Mouse (Mus musculus): Measurements from ENCODE around the gene Olfr67. TPM values are rescaled to one million over a fixed set of nuclear protein-coding genes. Genes with fewer than 3 reads are reported as not detected.
"Not testable (repeated sequence)": the region's sequence is repeated elsewhere in the genome, so short reads cannot be mapped to it uniquely, and the experiment has no call there.

Gene Olfr67
- not detected in 2 replicates for polyA plus RNA-seq (2015; fragmentation: Nextera tagmentation; extraction: Ambion mirVana)

DNA sequence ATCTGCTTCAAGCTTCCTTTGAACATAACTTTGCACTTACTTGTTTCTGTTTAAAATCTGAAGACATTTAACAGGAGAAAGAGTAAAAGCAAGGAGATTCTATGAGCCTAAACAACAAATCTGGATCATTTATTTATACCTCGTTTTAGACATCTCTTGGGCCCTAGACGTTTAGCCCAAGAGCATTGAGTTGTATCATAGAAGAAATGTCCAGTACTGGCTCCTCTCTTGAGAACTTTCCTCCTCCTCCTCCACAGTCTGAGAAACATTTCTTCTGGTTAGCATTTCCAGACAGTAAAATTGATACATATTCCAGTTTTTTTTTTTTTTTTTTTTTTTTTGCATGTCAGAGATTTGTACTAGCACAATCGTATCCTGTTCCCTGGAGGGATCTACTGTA lies at the start of gene Olfr67:
Gene Olfr67, minus strand, starts transcription at position 101 of the 400 bp plus-strand sequence.
- H3K27me3 ChIP-seq (ENCODE audit: control insufficient read depth, insufficient read depth, low read depth, low read length): no peaks in the 10 kb centered on the region
- no peak within 1 kb of the TSS for H3K4me2 ChIP-seq (ENCODE audit: low read length)
- no peaks in the 10 kb centered on the region for H3K9me3 ChIP-seq (replicated peaks; ENCODE audit: control insufficient read depth, low read length, poor library complexity, severe bottlenecking)
- no peak within 1 kb of the TSS for H3K27ac ChIP-seq (ENCODE audit: low read length)
- no peaks in the 10 kb centered on the region for H3K4me1 ChIP-seq (ENCODE audit: control insufficient read depth, insufficient read depth, low read length)
- no peaks in the 10 kb centered on the region for H3K36me3 ChIP-seq (ENCODE audit: control insufficient read depth, insufficient read depth, low read length)
- 86% methylated on average over 3 of the region's 3 CpGs for WGBS
- no peak for ATAC-seq
- no peak within 1 kb of the TSS for H3K9ac ChIP-seq (ENCODE audit: low read depth, low read length)
- H3K4me3 ChIP-seq (ENCODE audit: low read depth, low read length): no peak within 1 kb of the TSS

DNA sequence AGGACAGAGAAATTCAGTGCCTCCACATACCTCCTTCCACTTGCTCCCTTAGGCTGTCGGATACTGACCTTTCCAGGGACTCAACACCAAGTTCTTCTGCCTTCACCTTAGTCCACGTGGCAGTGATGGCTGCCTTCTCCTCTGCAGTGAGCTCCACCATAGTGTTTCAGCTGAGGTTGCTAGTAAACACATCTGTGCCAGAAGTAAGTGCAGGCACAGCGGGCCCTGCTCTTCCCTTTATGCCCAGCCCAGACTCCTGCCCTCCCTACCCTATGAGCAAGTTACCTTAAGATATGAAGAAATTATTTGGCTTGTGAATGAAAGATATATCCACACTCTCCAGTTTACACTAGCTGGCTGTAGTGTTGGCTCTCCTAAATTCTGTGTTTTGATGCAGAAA lies 48.6 kb upstream of the Olfr67 start, which contains the start of gene Hbb-bh2:
Gene Hbb-bh2, minus strand, starts transcription at position 253 of the 400 bp plus-strand sequence.
- Histone ChIP-seq H3K9me3 (replicated peaks; ENCODE audit: control insufficient read depth, low read length, poor library complexity, severe bottlenecking) (no peaks in the 10 kb centered on the region), H3K36me3 (ENCODE audit: control insufficient read depth, insufficient read depth, low read length) (no peaks in the 10 kb centered on the region), H3K27ac (ENCODE audit: low read length) (no peak within 1 kb of the TSS), H3K4me3 (ENCODE audit: low read depth, low read length) (no peak within 1 kb of the TSS), H3K9ac (ENCODE audit: low read depth, low read length) (no peak within 1 kb of the TSS), H3K27me3 (ENCODE audit: control insufficient read depth, insufficient read depth, low read depth, low read length) (no peaks in the 10 kb centered on the region), H3K4me2 (ENCODE audit: low read length) (no peak within 1 kb of the TSS), H3K4me1 (ENCODE audit: control insufficient read depth, insufficient read depth, low read length) (no peaks in the 10 kb centered on the region)
- no peak for ATAC-seq
- WGBS: 67% methylated on average over 3 of the region's 3 CpGs

DNA sequence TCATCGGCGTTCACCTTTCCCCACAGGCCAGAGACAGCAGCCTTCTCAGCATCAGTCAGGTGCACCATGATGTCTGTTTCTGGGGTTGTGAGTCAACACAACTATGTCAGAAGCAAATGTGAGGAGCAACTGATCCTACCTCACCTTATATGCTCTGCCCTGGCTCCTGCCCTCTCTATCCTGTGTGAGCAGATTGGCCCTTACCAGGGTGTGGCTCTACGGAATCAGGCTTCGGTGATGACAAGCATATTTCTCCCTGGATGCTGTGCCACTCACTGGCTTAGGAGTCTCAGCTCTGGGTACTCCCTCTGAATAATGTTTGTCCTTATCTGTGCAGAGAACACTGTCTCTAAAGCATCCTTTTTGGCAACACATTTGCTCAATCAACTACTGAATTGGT lies 36.2 kb upstream of the Olfr67 start, which contains the start of gene Hbb-bs:
Gene Hbb-bs, minus strand, starts transcription at position 289 of the 400 bp plus-strand sequence.
- H3K4me2 ChIP-seq (ENCODE audit: low read length): no peak within 1 kb of the TSS
- WGBS: 95% methylated on average over 4 of the region's 4 CpGs
- ATAC-seq: no peak
- no peak within 1 kb of the TSS for H3K27ac ChIP-seq (ENCODE audit: low read length)
- no peaks in the 10 kb centered on the region for H3K9me3 ChIP-seq (replicated peaks; ENCODE audit: control insufficient read depth, low read length, poor library complexity, severe bottlenecking)
- no peaks in the 10 kb centered on the region for H3K36me3 ChIP-seq (ENCODE audit: control insufficient read depth, insufficient read depth, low read length)
- H3K27me3 ChIP-seq (ENCODE audit: control insufficient read depth, insufficient read depth, low read depth, low read length): no peaks in the 10 kb centered on the region
- no peak within 1 kb of the TSS for H3K9ac ChIP-seq (ENCODE audit: low read depth, low read length)
- H3K4me1 ChIP-seq (ENCODE audit: control insufficient read depth, insufficient read depth, low read length): no peaks in the 10 kb centered on the region
- no peak within 1 kb of the TSS for H3K4me3 ChIP-seq (ENCODE audit: low read depth, low read length)

GRCm38 (mm10) chr7:103827139-103827538 lies 35.5 kb upstream of the Olfr67 start:
- not testable (repeated sequence) for ATAC-seq; H3K4me2 ChIP-seq (ENCODE audit: low read length); H3K9me3 ChIP-seq (replicated peaks; ENCODE audit: control insufficient read depth, low read length, poor library complexity, severe bottlenecking); H3K36me3 ChIP-seq (ENCODE audit: control insufficient read depth, insufficient read depth, low read length); H3K9ac ChIP-seq (ENCODE audit: low read depth, low read length); H3K4me3 ChIP-seq (ENCODE audit: low read depth, low read length); H3K27ac ChIP-seq (ENCODE audit: low read length); H3K4me1 ChIP-seq (ENCODE audit: control insufficient read depth, insufficient read depth, low read length); H3K27me3 ChIP-seq (ENCODE audit: control insufficient read depth, insufficient read depth, low read depth, low read length)
- WGBS: no CpG with 5 or more reads among the region's 2 CpGs

- WGBS: 45% methylated on average over 3 of the region's 3 CpGs
These were observed 34.8 kb upstream of the Olfr67 start for GRCm38 (mm10) chr7:103826255-103826887.

GRCm38 (mm10) chr7:103825536-103826254 lies 34.1 kb upstream of the Olfr67 start:
- Histone ChIP-seq H3K27ac (ENCODE audit: low read length) (no peak overlapping the region), H3K27me3 (ENCODE audit: control insufficient read depth, insufficient read depth, low read depth, low read length) (no peaks in the 10 kb centered on the region), H3K9ac (ENCODE audit: low read depth, low read length) (no peak overlapping the region), H3K4me3 (ENCODE audit: low read depth, low read length) (no peak overlapping the region), H3K4me1 (ENCODE audit: control insufficient read depth, insufficient read depth, low read length) (no peaks in the 10 kb centered on the region), H3K9me3 (replicated peaks; ENCODE audit: control insufficient read depth, low read length, poor library complexity, severe bottlenecking) (no peaks in the 10 kb centered on the region), H3K4me2 (ENCODE audit: low read length) (no peak overlapping the region), H3K36me3 (ENCODE audit: control insufficient read depth, insufficient read depth, low read length) (no peaks in the 10 kb centered on the region)
- 97% methylated on average over 3 of the region's 3 CpGs for WGBS
- ATAC-seq: no peak

More at GRCm38 (mm10) chr7:103826255-103826887, 34.8 kb upstream of the Olfr67 start:
- H3K27me3 ChIP-seq (ENCODE audit: control insufficient read depth, insufficient read depth, low read depth, low read length): no peaks in the 10 kb centered on the region
- H3K4me2 ChIP-seq (ENCODE audit: low read length): no peak overlapping the region
- no peak overlapping the region for H3K9ac ChIP-seq (ENCODE audit: low read depth, low read length)
- ATAC-seq: no peak
- no peaks in the 10 kb centered on the region for H3K9me3 ChIP-seq (replicated peaks; ENCODE audit: control insufficient read depth, low read length, poor library complexity, severe bottlenecking)
- H3K4me1 ChIP-seq (ENCODE audit: control insufficient read depth, insufficient read depth, low read length): no peaks in the 10 kb centered on the region
- H3K4me3 ChIP-seq (ENCODE audit: low read depth, low read length): no peak overlapping the region
- H3K36me3 ChIP-seq (ENCODE audit: control insufficient read depth, insufficient read depth, low read length): no peaks in the 10 kb centered on the region
- H3K27ac ChIP-seq (ENCODE audit: low read length): no peak overlapping the region

DNA sequence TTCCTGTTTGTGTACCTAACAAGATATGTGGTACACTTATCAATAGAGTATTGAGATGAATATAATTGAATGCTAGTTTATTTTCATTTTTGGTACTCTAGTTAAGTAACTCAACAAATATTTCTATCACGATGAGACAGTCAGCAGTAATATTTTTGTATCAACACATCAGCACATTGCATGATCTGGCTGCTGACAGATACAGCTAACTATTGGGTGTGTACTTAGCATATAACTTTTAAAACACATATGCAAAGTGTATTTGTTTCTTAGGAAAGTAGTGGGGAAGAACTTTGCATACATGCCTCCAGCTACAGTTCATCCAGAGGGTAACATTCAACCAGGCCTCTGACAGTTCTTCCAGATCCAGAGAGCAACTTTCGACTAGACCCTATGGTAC lies 33.0 kb upstream of the Olfr67 start:
- Histone ChIP-seq H3K36me3 (ENCODE audit: control insufficient read depth, insufficient read depth, low read length) (no peaks in the 10 kb centered on the region), H3K9ac (ENCODE audit: low read depth, low read length) (no peak overlapping the region), H3K27ac (ENCODE audit: low read length) (no peak overlapping the region), H3K4me3 (ENCODE audit: low read depth, low read length) (no peak overlapping the region), H3K27me3 (ENCODE audit: control insufficient read depth, insufficient read depth, low read depth, low read length) (no peaks in the 10 kb centered on the region), H3K9me3 (replicated peaks; ENCODE audit: control insufficient read depth, low read length, poor library complexity, severe bottlenecking) (no peaks in the 10 kb centered on the region), H3K4me2 (ENCODE audit: low read length) (no peak overlapping the region), H3K4me1 (ENCODE audit: control insufficient read depth, insufficient read depth, low read length) (no peaks in the 10 kb centered on the region)
- WGBS: 94% methylated on average over 2 of the region's 2 CpGs
- no peak for ATAC-seq

DNA sequence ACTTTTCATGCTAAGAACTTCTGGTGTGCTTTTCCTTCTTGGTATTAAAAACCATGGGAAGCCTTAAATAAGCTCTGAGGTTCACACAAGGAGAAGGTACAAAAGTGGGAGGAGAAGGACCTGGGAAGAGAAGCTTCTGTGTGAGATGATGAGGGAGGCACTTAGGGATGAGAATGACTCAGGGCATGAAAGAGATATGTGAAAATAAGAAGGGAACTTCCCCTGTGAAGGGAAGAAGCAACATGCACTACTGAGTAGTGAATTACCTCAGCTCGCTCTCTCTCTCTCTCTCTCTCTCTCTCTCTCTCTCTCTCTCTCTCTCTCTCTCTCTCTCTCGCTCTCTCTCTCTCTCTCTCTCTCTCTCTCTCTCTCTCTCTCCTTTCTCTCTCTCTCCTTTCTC lies 23.5 kb upstream of the Olfr67 start:
- H3K36me3 ChIP-seq (ENCODE audit: control insufficient read depth, insufficient read depth, low read length); H3K9ac ChIP-seq (ENCODE audit: low read depth, low read length); H3K27me3 ChIP-seq (ENCODE audit: control insufficient read depth, insufficient read depth, low read depth, low read length); ATAC-seq; H3K9me3 ChIP-seq (replicated peaks; ENCODE audit: control insufficient read depth, low read length, poor library complexity, severe bottlenecking); H3K27ac ChIP-seq (ENCODE audit: low read length); H3K4me3 ChIP-seq (ENCODE audit: low read depth, low read length); H3K4me1 ChIP-seq (ENCODE audit: control insufficient read depth, insufficient read depth, low read length); H3K4me2 ChIP-seq (ENCODE audit: low read length): not testable (repeated sequence)
- WGBS: 100% methylated on average over 1 of the region's 2 CpGs

DNA sequence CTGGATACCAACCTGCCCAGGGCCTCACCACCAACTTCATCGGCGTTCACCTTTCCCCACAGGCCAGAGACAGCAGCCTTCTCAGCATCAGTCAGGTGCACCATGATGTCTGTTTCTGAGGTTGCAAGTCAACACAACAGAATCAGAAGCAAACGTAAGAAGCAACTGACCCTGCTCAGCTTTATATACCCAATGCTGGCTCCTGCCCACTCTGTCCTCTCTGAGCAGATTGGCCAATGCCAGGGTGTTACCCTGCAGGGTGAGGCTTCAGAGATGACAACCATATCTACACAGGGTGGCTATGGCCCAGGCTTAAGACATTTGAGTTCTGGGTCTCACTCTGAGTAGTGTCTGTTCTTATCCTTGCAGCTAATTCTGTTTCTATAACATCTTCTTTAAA lies 22.1 kb upstream of the Olfr67 start, which contains the start of gene Hbb-bt:
Gene Hbb-bt, minus strand, starts transcription at position 231 of the 400 bp plus-strand sequence.
- no peaks in the 10 kb centered on the region for H3K36me3 ChIP-seq (ENCODE audit: control insufficient read depth, insufficient read depth, low read length)
- H3K27me3 ChIP-seq (ENCODE audit: control insufficient read depth, insufficient read depth, low read depth, low read length): no peaks in the 10 kb centered on the region
- H3K9ac ChIP-seq (ENCODE audit: low read depth, low read length): no peak within 1 kb of the TSS
- no peak within 1 kb of the TSS for H3K4me3 ChIP-seq (ENCODE audit: low read depth, low read length)
- H3K4me2 ChIP-seq (ENCODE audit: low read length): no peak within 1 kb of the TSS
- no peaks in the 10 kb centered on the region for H3K4me1 ChIP-seq (ENCODE audit: control insufficient read depth, insufficient read depth, low read length)
- H3K27ac ChIP-seq (ENCODE audit: low read length): no peak within 1 kb of the TSS
- WGBS: 95% methylated on average over 3 of the region's 3 CpGs
- no peaks in the 10 kb centered on the region for H3K9me3 ChIP-seq (replicated peaks; ENCODE audit: control insufficient read depth, low read length, poor library complexity, severe bottlenecking)
- no peak for ATAC-seq

Data from midbrain, embryonic 16.5 days (tissue).